In genomic region chr11:69947337-69948065, GRCm38 (mm10) we compare ENCODE assay signal across 8 mouse cellular contexts. TPM values are rescaled to one million over a fixed set of nuclear protein-coding genes. Genes with fewer than 3 reads are reported as not detected.
DNase-seq lines count a peak whose midpoint lies in the region; ATAC-seq and TF ChIP-seq lines count a peak whose summit lies in the region.

No protein-coding gene starts in this region.

- peak; percentile 39 for ATAC-seq in forebrain, embryonic 12.5 days (ENCODE audit: low FRiP score)

- H3K4me1 ChIP-seq in thymus, adult 2 months (replicated peaks; ENCODE audit: control insufficient read depth, insufficient read depth, low read length), result peaks cover 16% of the 10 kb centered on the region
- H3K4me1 ChIP-seq in forebrain, embryonic 12.5 days, result peaks cover 25% of the 10 kb centered on the region
- H3K4me1 ChIP-seq in limb, embryonic 10.5 days, result peaks cover 31% of the 10 kb centered on the region

- H3K9me3 ChIP-seq in forebrain, embryonic 12.5 days, result no peaks in the 10 kb centered on the region
- no peaks in the 10 kb centered on the region for H3K9me3 ChIP-seq in limb, embryonic 10.5 days (replicated peaks)

- no peak for DNase-seq in thymus, adult 2 months
- no peak for DNase-seq in thymus, postnatal 4 days
- peak; percentile 33 for DNase-seq in heart, postnatal 25 days (ENCODE audit: low spot score)
- peak; percentile 75 for DNase-seq in limb, embryonic 10.5 days (ENCODE audit: low spot score)
- peak; percentile 53 for DNase-seq in neural tube, embryonic 10.5 days (ENCODE audit: extremely low spot score, low spot score)
- DNase-seq in cerebellum, adult 8-10 months, result no peak
- DNase-seq in layer of hippocampus, adult 18-20 months (ENCODE audit: low spot score in 2 of 2), result no peak

- 0 out of 2 replicates have a peak, but pooled peaks have one; percentile 12 for TF ChIP-seq CTCF in thymus, adult 2 months (IDR thresholded peaks at IDR 0.05; ENCODE audit: borderline replicate concordance, control insufficient read depth, extremely low read depth, insufficient read depth, low read length, poor library complexity)

- H3K36me3 ChIP-seq in thymus, adult 2 months (ENCODE audit: control insufficient read depth, insufficient read depth, low read length), result no peaks in the 10 kb centered on the region
- H3K36me3 ChIP-seq in forebrain, embryonic 12.5 days (replicated peaks), result peaks cover 18% of the 10 kb centered on the region
- H3K36me3 ChIP-seq in limb, embryonic 10.5 days, result peaks cover 41% of the 10 kb centered on the region

- H3K4me3 ChIP-seq in thymus, adult 2 months (ENCODE audit: control insufficient read depth, insufficient read depth, low read length), result peak overlapping the region; percentile 26
- peak overlapping the region; percentile 45 for H3K4me3 ChIP-seq in forebrain, embryonic 12.5 days (replicated peaks)
- H3K4me3 ChIP-seq in limb, embryonic 10.5 days, result peak overlapping the region; percentile 57

- no peaks in the 10 kb centered on the region for H3K27me3 ChIP-seq in thymus, adult 2 months (ENCODE audit: control insufficient read depth, insufficient read depth, low read length)
- peaks cover 13% of the 10 kb centered on the region for H3K27me3 ChIP-seq in forebrain, embryonic 12.5 days
- H3K27me3 ChIP-seq in limb, embryonic 10.5 days (ENCODE audit: low read depth, poor library complexity, severe bottlenecking), result no peaks in the 10 kb centered on the region

- 32% methylated on average over 29 of the region's 29 CpGs for WGBS in thymus, adult 2 months
- WGBS in forebrain, embryonic 12.5 days, result 3% methylated on average over 29 of the region's 29 CpGs
- WGBS in limb, embryonic 10.5 days, result 2% methylated on average over 29 of the region's 29 CpGs

- intact Hi-C loops in heart, postnatal 25 days (cut with DNase I), result no loop called here

- no peak overlapping the region for H3K27ac ChIP-seq in thymus, adult 2 months (ENCODE audit: control insufficient read depth, insufficient read depth, low read length)
- peak overlapping the region; percentile 71 for H3K27ac ChIP-seq in forebrain, embryonic 12.5 days
- H3K27ac ChIP-seq in limb, embryonic 10.5 days, result peak overlapping the region; percentile 96

- peak overlapping the region; percentile 68 for H3K4me2 ChIP-seq in forebrain, embryonic 12.5 days

- H3K9ac ChIP-seq in forebrain, embryonic 12.5 days, result peak overlapping the region; percentile 56

- no peak for TF ChIP-seq POLR2A in thymus, adult 2 months (IDR thresholded peaks at IDR 0.05; ENCODE audit: control insufficient read depth, extremely low read depth, insufficient read depth, low read length, poor library complexity)

RNA-seq across cellular contexts. Expression of gene Slc2a4, which starts 0.5 kb away (rescaled TPM):
- polyA plus RNA-seq in thymus, adult 2 months (2012; rRNA removed), result 36.3 and 58.9 TPM in 2 replicates
- 13.3 and 15.3 TPM in 2 replicates for polyA plus RNA-seq in forebrain, embryonic 12.5 days (2016; fragmentation: Nextera tagmentation; extraction: Ambion mirVana)
- 100 to 1,000 TPM; 325 to 365 TPM for total RNA-seq in heart, postnatal 25 days (2021)
- polyA plus RNA-seq in limb, embryonic 10.5 days (2016; fragmentation: Nextera tagmentation; extraction: Ambion mirVana), result 19.9 and 29.3 TPM in 2 replicates
- 1 to 10 TPM; 3.4 to 3.5 TPM for total RNA-seq in layer of hippocampus, adult 18-20 months (2021)

RNA-seq across cellular contexts. Expression of gene Ybx2, which starts 11.9 kb away (rescaled TPM):
- polyA plus RNA-seq in thymus, adult 2 months (2012; rRNA removed), result 20.0 and 49.6 TPM in 2 replicates
- 7.4 and 8.9 TPM in 2 replicates for polyA plus RNA-seq in forebrain, embryonic 12.5 days (2016; fragmentation: Nextera tagmentation; extraction: Ambion mirVana)
- 10 to 100 TPM; 18.8 to 23.4 TPM for total RNA-seq in heart, postnatal 25 days (2021)
- 6.1 TPM in 2 replicates for polyA plus RNA-seq in limb, embryonic 10.5 days (2016; fragmentation: Nextera tagmentation; extraction: Ambion mirVana)
- 1 to 10 TPM; 8.7 to 9.2 TPM for total RNA-seq in layer of hippocampus, adult 18-20 months (2021)

RNA-seq across cellular contexts. Expression of gene Cldn7, which starts 17.1 kb away (rescaled TPM):
- polyA plus RNA-seq in thymus, adult 2 months (2012; rRNA removed), result 6.0 and 6.5 TPM in 2 replicates
- polyA plus RNA-seq in forebrain, embryonic 12.5 days (2016; fragmentation: Nextera tagmentation; extraction: Ambion mirVana), result 5.7 and 7.0 TPM in 2 replicates
- not detected for total RNA-seq in heart, postnatal 25 days (2021)
- polyA plus RNA-seq in limb, embryonic 10.5 days (2016; fragmentation: Nextera tagmentation; extraction: Ambion mirVana), result 28.7 and 35.4 TPM in 2 replicates
- total RNA-seq in layer of hippocampus, adult 18-20 months (2021), result not detected

RNA-seq across cellular contexts. Expression of gene Eif5a, which starts 25.7 kb away (rescaled TPM):
- 618 and 719 TPM in 2 replicates for polyA plus RNA-seq in thymus, adult 2 months (2012; rRNA removed)
- polyA plus RNA-seq in forebrain, embryonic 12.5 days (2016; fragmentation: Nextera tagmentation; extraction: Ambion mirVana), result 1,678 TPM in 2 replicates
- 100 to 1,000 TPM; 427 TPM for total RNA-seq in heart, postnatal 25 days (2021)
- 3,029 and 3,766 TPM in 2 replicates for polyA plus RNA-seq in limb, embryonic 10.5 days (2016; fragmentation: Nextera tagmentation; extraction: Ambion mirVana)
- total RNA-seq in layer of hippocampus, adult 18-20 months (2021), result 100 to 1,000 TPM; 438 to 463 TPM

RNA-seq across cellular contexts. Expression of gene Ctdnep1, which starts 33.5 kb away (rescaled TPM):
- polyA plus RNA-seq in thymus, adult 2 months (2012; rRNA removed), result 133 and 148 TPM in 2 replicates
- 19.9 and 20.7 TPM in 2 replicates for polyA plus RNA-seq in forebrain, embryonic 12.5 days (2016; fragmentation: Nextera tagmentation; extraction: Ambion mirVana)
- total RNA-seq in heart, postnatal 25 days (2021), result 100 to 1,000 TPM; 149 to 180 TPM
- 22.2 and 24.8 TPM in 2 replicates for polyA plus RNA-seq in limb, embryonic 10.5 days (2016; fragmentation: Nextera tagmentation; extraction: Ambion mirVana)
- total RNA-seq in layer of hippocampus, adult 18-20 months (2021), result 100 to 1,000 TPM; 110 to 111 TPM

Comparison
In these comparisons a context has a peak if more than half of its experiments do, and no peak if none do; other contexts are left out.
1. DNase-seq: peak in heart, postnatal 25 days (single experiment), limb, embryonic 10.5 days (single experiment) and neural tube, embryonic 10.5 days (single experiment); none in thymus, adult 2 months (single experiment), thymus, postnatal 4 days (single experiment), cerebellum, adult 8-10 months (single experiment) and layer of hippocampus, adult 18-20 months (0 of 2).
2. Peak in every context shown above with its lines, with median percentiles within 50 percentile points of each other: H3K4me3 ChIP-seq.